Mouse (Mus musculus): ENCODE measurements around the gene Dock8.

Dock8 gene

GRCm38 (mm10) chr19:25187681-25188080 lies 188.3 kb downstream of the Dock8 start:
- peak; percentile 9 for DNase-seq (ENCODE audit: low read depth, low spot score)

- DNase-seq (ENCODE audit: low read depth, low spot score), result no peak
These were observed 194.4 kb downstream of the Dock8 start for GRCm38 (mm10) chr19:25193751-25194150.

GRCm38 (mm10) chr19:25200081-25200860 lies 200.9 kb downstream of the Dock8 start:
- DNase-seq (ENCODE audit: low read depth, low spot score), result no peak

- DNase-seq (ENCODE audit: low read depth, low spot score), result no peak
These were observed 203.7 kb downstream of the Dock8 start for GRCm38 (mm10) chr19:25203077-25203476.

GRCm38 (mm10) chr19:25206969-25207368 lies 207.6 kb downstream of the Dock8 start:
- no peak for DNase-seq (ENCODE audit: low read depth, low spot score)

- DNase-seq (ENCODE audit: low read depth, low spot score), result no peak
These were observed 208.5 kb downstream of the Dock8 start for GRCm38 (mm10) chr19:25207731-25208361.

GRCm38 (mm10) chr19:25208596-25209110 lies 209.3 kb downstream of the Dock8 start:
- no peak for DNase-seq (ENCODE audit: low read depth, low spot score)

GRCm38 (mm10) chr19:25220611-25221010 lies 221.3 kb downstream of the Dock8 start:
- DNase-seq (ENCODE audit: low read depth, low spot score), result no peak

- DNase-seq (ENCODE audit: low read depth, low spot score), result no peak
These were observed 222.8 kb downstream of the Dock8 start for GRCm38 (mm10) chr19:25221964-25222640.

- DNase-seq (ENCODE audit: low read depth, low spot score), result no peak
These were observed 231.0 kb downstream of the Dock8 start for GRCm38 (mm10) chr19:25230058-25230974.

GRCm38 (mm10) chr19:25230975-25231334 lies 231.6 kb downstream of the Dock8 start:
- DNase-seq (ENCODE audit: low read depth, low spot score), result no peak

GRCm38 (mm10) chr19:25232032-25232431 lies 232.7 kb downstream of the Dock8 start:
- DNase-seq (ENCODE audit: low read depth, low spot score), result no peak

GRCm38 (mm10) chr19:25236596-25237491 lies 237.5 kb downstream of the Dock8 start, which contains the start of gene Kank1:
Kank1 (plus strand) TSS chr19:25236975.
- no peak for DNase-seq (ENCODE audit: low read depth, low spot score)

- DNase-seq (ENCODE audit: low read depth, low spot score), result no peak
These were observed 238.2 kb downstream of the Dock8 start for GRCm38 (mm10) chr19:25237492-25238040.

GRCm38 (mm10) chr19:25238121-25238520 lies 238.8 kb downstream of the Dock8 start:
- DNase-seq (ENCODE audit: low read depth, low spot score), result no peak

GRCm38 (mm10) chr19:25243566-25243965 lies 244.2 kb downstream of the Dock8 start:
- no peak for DNase-seq (ENCODE audit: low read depth, low spot score)

GRCm38 (mm10) chr19:25246062-25246461 lies 246.7 kb downstream of the Dock8 start:
- DNase-seq (ENCODE audit: low read depth, low spot score), result no peak

GRCm38 (mm10) chr19:25247858-25248552 lies 248.7 kb downstream of the Dock8 start:
- DNase-seq (ENCODE audit: low read depth, low spot score), result no peak

- no peak for DNase-seq (ENCODE audit: low read depth, low spot score)
These were observed 249.9 kb downstream of the Dock8 start for GRCm38 (mm10) chr19:25249230-25249629.
